Mouse (Mus musculus) stomach, embryonic 16.5 days (tissue): ENCODE measurements around the gene Iqce. TPM values are rescaled to one million over a fixed set of nuclear protein-coding genes. Genes with fewer than 3 reads are reported as not detected.

Source experiments
- ATAC-seq: fragments of 200-750 bp; cut with Nextera tagmentation; 2 replicates; pipeline ENCODE4 v1.8.0; 2017; ENCODE audit warnings: moderate number of reproducible peaks, moderate TSS enrichment; ENCODE audit not compliant: insufficient read depth, low FRiP score
- H3K27ac ChIP-seq: fragments of 300-500 bp; sonication (generic); 2 replicates; pipeline ENCODE4 v1.5.1; 2014; ENCODE audit warnings: low read length
- H3K27me3 ChIP-seq: fragments of 300-500 bp; sonication (generic); 2 replicates; pipeline ENCODE4 v1.6.1; 2014; ENCODE audit warnings: low read length, control low read depth, mixed read lengths; ENCODE audit not compliant: control insufficient read depth, insufficient read depth
- H3K36me3 ChIP-seq: fragments of 300-500 bp; sonication (generic); 2 replicates; pipeline ENCODE4 v1.6.1; 2014; ENCODE audit warnings: low read length; ENCODE audit not compliant: control insufficient read depth, insufficient read depth
- H3K4me1 ChIP-seq: fragments of 300-500 bp; sonication (generic); 2 replicates; pipeline ENCODE4 v1.6.1; 2014; ENCODE audit warnings: low read length, control low read depth, mixed read lengths; ENCODE audit not compliant: control insufficient read depth, insufficient read depth
- H3K4me2 ChIP-seq: fragments of 300-500 bp; sonication (generic); 2 replicates; pipeline ENCODE4 v1.6.1; 2014; ENCODE audit warnings: low read depth, low read length, mixed read lengths
- H3K4me3 ChIP-seq: fragments of 300-500 bp; sonication (generic); replicated peaks from 2 replicates; pipeline ENCODE4 v1.5.1; 2014; ENCODE audit warnings: mild to moderate bottlenecking, low read length
- H3K9ac ChIP-seq: fragments of 300-500 bp; sonication (generic); 2 replicates; pipeline ENCODE4 v1.6.1; 2014; ENCODE audit warnings: low read length
- H3K9me3 ChIP-seq: fragments of 300-500 bp; sonication (generic); replicated peaks from 2 replicates; pipeline ENCODE4 v1.6.1; 2016; ENCODE audit warnings: low read length, control low read depth; ENCODE audit not compliant: control insufficient read depth
- WGBS: fragments of 180-500 bp; shearing (Covaris S2); extraction: QIAGEN DNeasy Blood & Tissue Kit; methylation state at CpG from one replicate; pipeline ENCODE4 v1.1.7; 2014; 5-methylcytosine and 5-hydroxymethylcytosine counted together
- polyA plus RNA-seq: library from polyadenylated mRNA; unstranded; fragments of >200 nt; fragmentation: Nextera tagmentation; extraction: Ambion mirVana; gene quantifications from 2 replicates; pipeline ENCODE4 v1.2.1, GENCODE M21; 2015

The Iqce gene
- polyA plus RNA-seq, result 19.2 and 21.1 TPM in 2 replicates

DNA sequence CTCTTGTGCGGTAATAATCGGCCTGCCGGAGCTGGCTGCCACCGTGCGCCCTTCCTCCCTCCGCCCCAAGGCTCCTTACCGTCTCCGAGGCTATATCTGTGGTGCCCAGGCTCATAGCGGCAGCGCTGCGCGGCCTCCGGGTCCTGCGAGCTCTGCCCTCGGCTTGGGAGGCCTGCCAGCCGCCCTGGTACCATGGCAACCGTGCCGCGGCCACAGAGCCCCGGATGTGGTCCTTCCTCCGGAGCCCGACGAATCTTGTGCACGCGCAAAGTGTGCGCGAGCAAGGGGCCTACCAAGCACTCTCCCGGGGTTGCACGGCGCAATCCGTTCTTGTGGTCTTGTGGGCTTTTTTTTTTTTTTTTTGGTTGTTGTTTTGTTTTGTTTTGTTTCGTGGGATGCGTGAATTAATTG, at the start of gene Iqce:
Gene Iqce, minus strand, starts transcription at position 276 of the 411 bp plus-strand sequence.
- ATAC-seq, result peak; percentile 51
- H3K4me3 ChIP-seq, result peak within 1 kb of the TSS; percentile 86
- WGBS, result 1% methylated on average over 33 of the region's 33 CpGs

DNA sequence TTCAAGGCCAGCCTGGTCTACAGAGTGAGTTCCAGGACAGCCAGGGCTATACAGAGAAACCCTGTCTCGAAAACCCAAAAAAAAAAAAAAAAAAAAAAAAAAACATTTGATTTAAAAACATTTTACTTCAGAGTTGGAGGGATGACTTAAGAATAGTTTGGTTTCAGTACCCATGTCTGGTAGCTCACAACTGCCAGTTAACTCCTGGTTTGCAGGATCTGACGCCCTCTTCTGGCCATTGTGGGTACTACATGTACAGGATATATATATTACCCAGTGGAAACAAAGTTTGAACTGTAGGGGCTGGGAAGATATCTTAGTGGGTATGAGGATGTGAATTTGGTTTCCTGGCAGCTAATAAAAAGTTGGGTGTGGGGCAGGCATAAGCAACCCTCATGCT, 48.7 kb upstream of the Iqce start:
- no peak overlapping the region for H3K27ac ChIP-seq

More for the DNA sequence above, at the start of gene Iqce:
- H3K27me3 ChIP-seq, result no peaks in the 10 kb centered on the region
- H3K9ac ChIP-seq, result peak within 1 kb of the TSS; percentile 92
- H3K9me3 ChIP-seq, result no peaks in the 10 kb centered on the region
- H3K4me1 ChIP-seq, result peaks cover 29% of the 10 kb centered on the region
- peak within 1 kb of the TSS; percentile 85 for H3K27ac ChIP-seq
- no peaks in the 10 kb centered on the region for H3K36me3 ChIP-seq
- peak within 1 kb of the TSS; percentile 83 for H3K4me2 ChIP-seq

DNA sequence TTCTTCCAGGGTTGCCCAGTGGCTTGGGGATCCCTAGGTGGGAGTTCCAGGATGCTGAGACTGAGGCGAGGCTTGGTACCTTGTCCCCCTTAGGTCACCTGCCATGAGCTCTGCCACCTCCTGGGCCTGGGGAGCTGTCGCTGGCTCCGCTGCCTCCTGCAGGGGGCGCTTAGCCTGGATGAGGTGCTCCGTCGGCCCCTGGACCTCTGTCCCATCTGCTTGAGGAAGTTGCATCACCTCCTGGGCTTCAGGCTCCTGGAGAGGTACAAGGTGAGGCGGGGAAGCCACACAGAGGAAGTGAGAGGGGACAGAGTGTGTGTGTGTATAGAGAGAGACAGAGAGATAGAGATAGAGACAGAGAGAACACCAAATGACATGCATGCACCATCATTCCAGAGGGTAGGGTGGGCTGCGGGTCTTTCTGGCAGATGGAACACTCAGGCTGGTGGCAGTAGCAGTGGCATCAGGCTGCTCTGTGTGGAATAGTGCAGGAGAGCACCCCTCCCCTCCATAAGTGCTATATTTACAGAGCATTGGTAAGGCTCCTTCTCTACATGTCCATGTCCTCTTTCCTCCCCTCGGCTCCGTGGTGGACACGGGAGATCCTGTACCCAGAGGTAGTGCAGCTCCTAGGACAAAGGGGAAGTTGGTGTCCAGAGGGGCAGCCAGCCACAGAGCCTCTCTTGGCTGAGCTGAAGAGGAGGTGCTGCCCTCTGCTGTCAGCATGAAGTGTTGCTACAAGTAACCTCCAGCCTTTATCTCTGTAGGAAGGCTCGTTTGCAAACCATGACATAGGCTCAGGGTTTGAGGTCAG, 47.1 kb upstream of the Iqce start:
- peak overlapping the region; percentile 67 for H3K9ac ChIP-seq
- H3K4me2 ChIP-seq, result peak overlapping the region; percentile 58
- WGBS, result 14% methylated on average over 12 of the region's 12 CpGs
- no peaks in the 10 kb centered on the region for H3K36me3 ChIP-seq
- no peak overlapping the region for H3K27ac ChIP-seq
- peak overlapping the region; percentile 37 for H3K4me3 ChIP-seq
- H3K27me3 ChIP-seq, result no peaks in the 10 kb centered on the region
- peaks cover 6% of the 10 kb centered on the region for H3K4me1 ChIP-seq
- peak; percentile 71 for ATAC-seq
- H3K9me3 ChIP-seq, result peaks cover 5% of the 10 kb centered on the region; the same call in 1 of the 2 replicates

More for the DNA sequence above, 48.7 kb upstream of the Iqce start:
- no peak overlapping the region for H3K4me3 ChIP-seq
- H3K9me3 ChIP-seq, result peaks cover 5% of the 10 kb centered on the region; the same call in 1 of the 2 replicates
- peaks cover 6% of the 10 kb centered on the region for H3K4me1 ChIP-seq
- H3K27me3 ChIP-seq, result no peaks in the 10 kb centered on the region
- H3K4me2 ChIP-seq, result no peak overlapping the region
- no peak for ATAC-seq
- no peaks in the 10 kb centered on the region for H3K36me3 ChIP-seq
- 0% methylated on average over 1 of the region's 2 CpGs for WGBS
- H3K9ac ChIP-seq, result no peak overlapping the region

DNA sequence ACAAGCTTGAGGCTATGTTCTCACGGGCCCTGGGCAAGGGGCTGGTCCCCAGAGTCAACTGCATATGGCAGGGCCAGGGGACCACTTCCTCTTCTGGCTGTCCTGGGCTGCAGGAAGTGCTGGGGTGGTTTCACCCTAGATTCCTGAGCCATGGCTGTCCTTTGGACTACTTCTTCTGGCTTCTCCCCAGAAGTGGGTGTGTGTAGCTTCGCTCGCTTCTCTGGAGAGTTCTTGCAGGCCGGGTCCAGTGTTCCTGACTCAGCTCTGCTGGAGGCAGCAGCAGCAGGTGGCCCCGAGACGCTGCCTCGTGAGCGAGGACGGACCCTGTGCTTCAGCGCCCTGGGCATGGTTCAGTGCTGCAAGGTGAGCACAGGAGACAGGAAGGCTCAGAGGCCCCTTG, 46.2 kb upstream of the Iqce start:
- H3K9me3 ChIP-seq, result peaks cover 5% of the 10 kb centered on the region; the same call in 1 of the 2 replicates
- H3K4me2 ChIP-seq, result no peak overlapping the region
- H3K9ac ChIP-seq, result no peak overlapping the region
- H3K27me3 ChIP-seq, result no peaks in the 10 kb centered on the region
- no peak overlapping the region for H3K4me3 ChIP-seq
- H3K27ac ChIP-seq, result no peak overlapping the region; the same call in 1 of the 2 replicates
- H3K4me1 ChIP-seq, result peaks cover 6% of the 10 kb centered on the region
- 76% methylated on average over 10 of the region's 10 CpGs for WGBS
- no peaks in the 10 kb centered on the region for H3K36me3 ChIP-seq
- no peak for ATAC-seq

DNA sequence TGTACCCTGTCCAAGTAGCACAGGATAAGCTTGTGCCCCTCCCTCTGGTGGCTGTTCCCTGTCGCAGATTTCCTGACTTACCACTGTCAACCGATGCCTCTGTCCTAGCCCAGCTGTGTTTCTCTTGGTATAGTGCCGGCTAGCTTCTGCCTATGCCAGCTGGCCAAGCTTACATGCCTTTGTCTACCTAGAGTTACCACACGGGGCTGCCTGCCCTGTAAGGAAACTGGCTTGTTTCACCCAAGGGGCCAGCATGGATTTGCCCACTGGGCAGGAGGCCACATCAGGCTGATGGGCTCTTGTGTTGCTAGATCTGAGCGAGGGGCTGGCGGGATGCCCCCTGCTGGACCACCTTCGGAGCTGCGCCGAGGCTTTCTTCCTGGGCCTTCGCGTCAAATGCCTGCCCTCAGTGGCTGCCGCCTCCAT, 41.5 kb upstream of the Iqce start:
- Histone ChIP-seq H3K4me1 (no peaks in the 10 kb centered on the region), H3K27ac (no peak overlapping the region), H3K4me3 (no peak overlapping the region), H3K4me2 (no peak overlapping the region), H3K9ac (no peak overlapping the region), H3K36me3 (no peaks in the 10 kb centered on the region), H3K9me3 (no peaks in the 10 kb centered on the region), H3K27me3 (no peaks in the 10 kb centered on the region)
- no peak for ATAC-seq
- WGBS, result 33% methylated on average over 12 of the region's 12 CpGs

DNA sequence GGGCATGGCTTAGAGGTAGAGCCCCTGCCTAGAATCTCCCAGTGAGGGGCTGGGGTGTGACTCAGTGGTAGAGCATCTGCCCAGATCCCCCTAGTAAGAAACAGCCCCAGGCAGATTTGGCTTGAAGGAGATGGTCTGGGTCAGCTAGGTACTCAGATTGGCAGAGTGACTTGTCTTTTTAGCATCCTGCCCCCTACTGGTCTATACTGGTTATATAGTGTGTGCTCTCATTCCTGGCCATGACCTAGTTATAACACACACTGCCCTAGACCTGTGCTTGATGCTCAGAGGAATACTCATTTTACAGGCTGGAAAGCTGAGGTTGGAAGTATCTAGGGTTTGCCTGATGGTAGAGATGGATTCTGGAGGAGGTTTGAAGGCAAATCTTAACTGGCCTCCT, 39.7 kb upstream of the Iqce start:
- no peak overlapping the region for H3K4me3 ChIP-seq
- H3K9me3 ChIP-seq, result no peaks in the 10 kb centered on the region
- no peaks in the 10 kb centered on the region for H3K36me3 ChIP-seq
- no peak for ATAC-seq
- no peaks in the 10 kb centered on the region for H3K4me1 ChIP-seq
- H3K27me3 ChIP-seq, result no peaks in the 10 kb centered on the region
- no peak overlapping the region for H3K27ac ChIP-seq
- no peak overlapping the region for H3K4me2 ChIP-seq
- H3K9ac ChIP-seq, result no peak overlapping the region

DNA sequence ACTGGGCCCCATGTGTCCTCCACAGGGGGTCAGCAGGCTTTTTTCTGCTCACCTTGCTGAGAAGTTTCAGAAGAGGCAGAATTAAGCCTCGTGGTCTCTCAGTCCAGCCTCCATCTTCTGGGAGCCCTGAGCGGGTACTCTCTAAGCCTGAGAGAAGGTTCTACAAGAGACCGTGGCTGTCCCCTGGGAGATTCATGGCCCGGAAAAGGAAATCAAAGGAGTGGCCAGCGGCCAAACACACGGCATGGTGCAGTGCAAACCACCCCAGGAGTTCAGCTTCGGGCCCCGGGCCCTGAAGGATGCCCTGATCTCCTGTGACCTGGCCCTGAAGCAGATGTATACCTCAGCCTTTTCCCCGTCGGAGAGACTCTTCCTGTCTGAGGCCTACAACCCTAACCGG, 38.9 kb upstream of the Iqce start:
- no peak for ATAC-seq
- Histone ChIP-seq H3K4me1 (no peaks in the 10 kb centered on the region), H3K27ac (no peak overlapping the region), H3K36me3 (no peaks in the 10 kb centered on the region), H3K9ac (no peak overlapping the region), H3K27me3 (0 out of 2 replicates have a peak, but pooled peaks cover 4% of the 10 kb centered on the region), H3K4me3 (no peak overlapping the region), H3K9me3 (no peaks in the 10 kb centered on the region), H3K4me2 (no peak overlapping the region)
- WGBS, result 74% methylated on average over 11 of the region's 11 CpGs

DNA sequence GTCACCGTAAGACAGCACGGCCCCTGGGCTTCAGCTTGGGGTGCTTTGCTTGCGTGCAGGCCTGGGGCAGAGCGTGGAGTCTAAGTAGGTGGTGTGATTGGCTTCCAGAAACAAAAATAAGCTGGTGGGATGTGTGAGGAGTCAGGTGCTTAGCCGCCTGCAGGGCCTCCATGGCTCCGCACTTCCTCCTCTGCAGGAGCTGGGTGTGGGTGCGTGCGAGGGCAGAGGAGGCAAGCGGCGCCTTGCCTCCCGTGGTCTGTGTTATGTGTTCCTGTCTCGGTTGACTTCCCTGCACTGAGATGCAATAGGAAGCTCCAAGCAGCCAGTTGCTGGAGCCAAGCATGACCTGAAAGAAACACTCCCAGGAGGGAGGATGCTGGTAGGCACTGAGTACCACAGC, 37.6 kb upstream of the Iqce start:
- Histone ChIP-seq H3K36me3 (no peaks in the 10 kb centered on the region), H3K9me3 (no peaks in the 10 kb centered on the region), H3K4me1 (peaks cover 6% of the 10 kb centered on the region), H3K27ac (no peak overlapping the region), H3K27me3 (peaks cover 5% of the 10 kb centered on the region; the same call in 1 of the 2 replicates), H3K9ac (no peak overlapping the region), H3K4me2 (no peak overlapping the region), H3K4me3 (no peak overlapping the region)
- WGBS, result 67% methylated on average over 12 of the region's 12 CpGs
- ATAC-seq, result no peak

DNA sequence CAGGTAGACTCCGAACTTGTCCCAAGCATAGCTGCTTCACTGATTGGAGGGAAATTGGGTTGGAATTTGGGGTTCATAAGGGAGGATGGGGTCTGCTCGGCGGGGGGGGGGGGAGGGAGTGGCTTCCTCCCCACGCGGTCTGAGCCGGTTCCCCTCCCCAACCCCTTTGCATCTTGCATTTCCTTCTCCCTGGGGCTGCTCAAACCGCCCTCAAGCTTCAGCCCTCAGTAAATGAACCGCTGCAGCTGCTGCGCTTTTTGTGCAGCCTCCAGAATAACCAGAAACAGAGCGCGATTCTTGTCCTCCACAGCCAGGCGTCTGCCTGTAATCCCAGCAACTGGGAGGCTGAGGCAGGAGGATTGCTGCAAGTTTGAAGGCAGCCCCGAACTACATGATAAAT, 34.0 kb upstream of the Iqce start:
- WGBS, result 15% methylated on average over 13 of the region's 13 CpGs
- Histone ChIP-seq H3K4me2 (peak overlapping the region; percentile 71; the same call in 1 of the 2 replicates), H3K27ac (no peak overlapping the region), H3K36me3 (no peaks in the 10 kb centered on the region), H3K4me3 (0 out of 2 replicates have a peak overlapping the region, but pooled peaks have one; percentile 40), H3K9me3 (no peaks in the 10 kb centered on the region), H3K4me1 (peaks cover 6% of the 10 kb centered on the region), H3K27me3 (peaks cover 8% of the 10 kb centered on the region; the same call in 1 of the 2 replicates), H3K9ac (no peak overlapping the region)
- ATAC-seq, result no peak
